Mouse (Mus musculus) thymus, postnatal 0 days (tissue): ENCODE data around the gene Gm498. TPM values are rescaled to one million over a fixed set of nuclear protein-coding genes. Genes with fewer than 3 reads are reported as not detected.

ENCODE experiments used
- DNase-seq: peaks from one replicate; pipeline ENCODE4 v3.0.0-alpha.2; 2015; ENCODE audit warnings: low spot score
- polyA plus RNA-seq: library from polyadenylated mRNA; unstranded; fragments of >200 nt; fragmentation: Nextera tagmentation; extraction: Ambion mirVana; gene quantifications from 2 replicates; pipeline ENCODE4 v1.2.1, GENCODE M21; 2015

Gm498 gene
- not detected in 2 replicates for polyA plus RNA-seq

- no peak for DNase-seq
These were observed at the start of gene Gm498 for GRCm38 (mm10) chr7:143866538-143866937. Gene Gm498 (plus strand): TSS chr7:143866838.

- no peak for DNase-seq
These were observed 47.4 kb upstream of the Gm498 start for GRCm38 (mm10) chr7:143819201-143819600.

GRCm38 (mm10) chr7:143821241-143821640 is 45.4 kb upstream of the Gm498 start:
- DNase-seq, result no peak

- DNase-seq, result peak; percentile 98
These were observed 44.0 kb upstream of the Gm498 start, which contains the start of the genes Nadsyn1 and Dhcr7 for GRCm38 (mm10) chr7:143822375-143823265. Gene Nadsyn1 (minus strand): TSS chr7:143822849. Gene Dhcr7 (plus strand): TSS chr7:143823145.

- no peak for DNase-seq
These were observed 43.4 kb upstream of the Gm498 start for GRCm38 (mm10) chr7:143823266-143823605.

GRCm38 (mm10) chr7:143826985-143827384 is 39.7 kb upstream of the Gm498 start:
- DNase-seq, result no peak

- peak; percentile 99 for DNase-seq
These were observed 36.9 kb upstream of the Gm498 start for GRCm38 (mm10) chr7:143829504-143830331.

- DNase-seq, result no peak
These were observed 36.2 kb upstream of the Gm498 start for GRCm38 (mm10) chr7:143830399-143830798.

GRCm38 (mm10) chr7:143832196-143832595 is 34.4 kb upstream of the Gm498 start:
- DNase-seq, result no peak

- DNase-seq, result no peak
These were observed 34.0 kb upstream of the Gm498 start for GRCm38 (mm10) chr7:143832611-143833010.

GRCm38 (mm10) chr7:143833581-143834190 is 33.0 kb upstream of the Gm498 start:
- DNase-seq, result no peak

GRCm38 (mm10) chr7:143834316-143834715 is 32.3 kb upstream of the Gm498 start:
- no peak for DNase-seq

GRCm38 (mm10) chr7:143834972-143835371 is 31.7 kb upstream of the Gm498 start:
- peak; percentile 35 for DNase-seq

GRCm38 (mm10) chr7:143837705-143838358 is 28.8 kb upstream of the Gm498 start:
- DNase-seq, result peak; percentile 78

GRCm38 (mm10) chr7:143840121-143840520 is 26.5 kb upstream of the Gm498 start:
- DNase-seq, result no peak

GRCm38 (mm10) chr7:143841301-143841700 is 25.3 kb upstream of the Gm498 start:
- DNase-seq, result no peak

- DNase-seq, result no peak
These were observed 18.4 kb upstream of the Gm498 start for GRCm38 (mm10) chr7:143848127-143848767.

GRCm38 (mm10) chr7:143848768-143849482 is 17.7 kb upstream of the Gm498 start:
- DNase-seq, result no peak

GRCm38 (mm10) chr7:143868874-143869273 is 2.2 kb downstream of the Gm498 start:
- no peak for DNase-seq

- no peak for DNase-seq
These were observed 17.1 kb downstream of the Gm498 start for GRCm38 (mm10) chr7:143883717-143884116.
